Mouse (Mus musculus): ENCODE measurements around the gene Vpreb2.

DNA sequence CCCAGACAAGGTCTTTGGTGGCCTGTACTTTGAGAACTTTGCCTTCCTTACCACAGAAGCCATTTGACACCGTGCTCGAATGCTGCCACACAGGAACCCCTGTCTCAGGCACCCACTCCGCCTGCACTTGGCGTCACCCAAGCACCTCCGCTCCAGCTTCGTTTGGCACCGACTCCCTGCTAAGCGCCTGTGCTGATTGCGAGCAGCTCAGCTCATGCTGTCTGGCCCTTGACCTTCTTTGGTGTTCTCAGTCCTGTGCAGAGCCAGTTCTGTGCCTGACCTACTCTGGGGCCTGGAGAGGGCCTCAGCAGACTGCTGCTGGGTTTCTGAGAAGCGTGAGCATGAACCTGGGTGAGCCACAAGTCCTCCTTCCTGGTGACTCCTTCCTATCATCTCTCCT, 43.5 kb upstream of the Vpreb2 start:
- no peak for TF ChIP-seq CTCF (IDR thresholded peaks at IDR 0.05; ENCODE audit: low read depth)
- TF ChIP-seq EP300 (IDR thresholded peaks at IDR 0.05; ENCODE audit: low read depth) = no peak
